Mouse (Mus musculus): ENCODE measurements around the gene Cacng6. TPM values are rescaled to one million over a fixed set of nuclear protein-coding genes. Genes with fewer than 3 reads are reported as not detected.

Cacng6 gene
- total RNA-seq, 1 experiment from 2014 or later, result not detected

- DNase-seq, result no peak
Measured at GRCm38 (mm10) chr7:3420466-3420865, 3.5 kb upstream of the Cacng6 start.

- no peak for DNase-seq
Measured at GRCm38 (mm10) chr7:3421297-3421696, 2.7 kb upstream of the Cacng6 start.

GRCm38 (mm10) chr7:3422051-3422450 is 1.9 kb upstream of the Cacng6 start:
- no peak for DNase-seq

GRCm38 (mm10) chr7:3423430-3423829 is 565 bp upstream of the Cacng6 start:
- DNase-seq, result no peak

GRCm38 (mm10) chr7:3425141-3425540 is 1.1 kb downstream of the Cacng6 start:
- no peak for DNase-seq

- DNase-seq, result no peak
Measured at GRCm38 (mm10) chr7:3430161-3430560, 6.2 kb downstream of the Cacng6 start.

- no peak for DNase-seq
Measured at GRCm38 (mm10) chr7:3432066-3432465, 8.1 kb downstream of the Cacng6 start.

- peak; percentile 47 for DNase-seq
Measured at GRCm38 (mm10) chr7:3437941-3438340, 13.9 kb downstream of the Cacng6 start.

GRCm38 (mm10) chr7:3439984-3440383 is 16.0 kb downstream of the Cacng6 start:
- DNase-seq, result no peak

GRCm38 (mm10) chr7:3440526-3440925 is 16.5 kb downstream of the Cacng6 start:
- no peak for DNase-seq

- no peak for DNase-seq
Measured at GRCm38 (mm10) chr7:3442476-3443062, 18.6 kb downstream of the Cacng6 start.

- no peak for DNase-seq
Measured at GRCm38 (mm10) chr7:3444678-3445077, 20.7 kb downstream of the Cacng6 start.

- no peak for DNase-seq
Measured at GRCm38 (mm10) chr7:3446584-3446983, 22.6 kb downstream of the Cacng6 start.

GRCm38 (mm10) chr7:3447026-3447425 is 23.0 kb downstream of the Cacng6 start:
- no peak for DNase-seq

- peak; percentile 82 for DNase-seq
Measured at GRCm38 (mm10) chr7:3448737-3449454, 24.9 kb downstream of the Cacng6 start.

- no peak for DNase-seq
Measured at GRCm38 (mm10) chr7:3450671-3451070, 26.7 kb downstream of the Cacng6 start.

GRCm38 (mm10) chr7:3451161-3451560 is 27.2 kb downstream of the Cacng6 start:
- DNase-seq, result peak; percentile 32

- DNase-seq, result no peak
Measured at GRCm38 (mm10) chr7:3452821-3453485, 29.0 kb downstream of the Cacng6 start.

- peak; percentile 12 for DNase-seq
Measured at GRCm38 (mm10) chr7:3453486-3454183, 29.6 kb downstream of the Cacng6 start.

GRCm38 (mm10) chr7:3457111-3457840 is 33.3 kb downstream of the Cacng6 start:
- DNase-seq, result no peak

- DNase-seq, result peak; percentile 56
Measured at GRCm38 (mm10) chr7:3457841-3458217, 33.8 kb downstream of the Cacng6 start.

- DNase-seq, result no peak
Measured at GRCm38 (mm10) chr7:3460261-3460660, 36.3 kb downstream of the Cacng6 start.
